Mouse (Mus musculus) lung, embryonic 14.5 days (tissue): Measurements from ENCODE around the gene Mpv17l2. TPM values are rescaled to one million over a fixed set of nuclear protein-coding genes. Genes with fewer than 3 reads are reported as not detected.

ENCODE experiments used
- ATAC-seq: fragments of 200-750 bp; cut with Nextera tagmentation; 2 replicates; pipeline ENCODE4 v1.8.0; 2017; ENCODE audit warnings: mild to moderate bottlenecking, moderate TSS enrichment, moderate library complexity; ENCODE audit not compliant: insufficient read depth
- DNase-seq: peaks from one replicate; pipeline ENCODE4 v3.0.0-alpha.2; 2015
- H3K27ac ChIP-seq: fragments of 300-500 bp; sonication (generic); 2 replicates; pipeline ENCODE4 v1.5.1; 2014; ENCODE audit warnings: low read depth, mild to moderate bottlenecking, moderate library complexity
- H3K27me3 ChIP-seq: fragments of 300-500 bp; sonication (generic); 2 replicates; pipeline ENCODE4 v1.6.1; 2014; ENCODE audit warnings: low read length, control low read depth; ENCODE audit not compliant: insufficient read depth
- H3K36me3 ChIP-seq: fragments of 300-500 bp; sonication (generic); 2 replicates; pipeline ENCODE4 v1.6.1; 2014; ENCODE audit warnings: control low read depth; ENCODE audit not compliant: insufficient read depth
- H3K4me1 ChIP-seq: fragments of 300-500 bp; sonication (generic); 2 replicates; pipeline ENCODE4 v1.6.1; 2014; ENCODE audit warnings: antibody characterized with exemption, control low read depth; ENCODE audit not compliant: insufficient read depth
- H3K4me2 ChIP-seq: fragments of 300-500 bp; sonication (generic); 2 replicates; pipeline ENCODE4 v1.6.1; 2014; ENCODE audit warnings: mild to moderate bottlenecking
- H3K4me3 ChIP-seq: fragments of 300-500 bp; sonication (generic); 2 replicates; pipeline ENCODE4 v1.5.1; 2014; ENCODE audit warnings: low read depth, low read length
- H3K9ac ChIP-seq: fragments of 300-500 bp; sonication (generic); 2 replicates; pipeline ENCODE4 v1.6.1; 2014
- H3K9me3 ChIP-seq: fragments of 300-500 bp; sonication (generic); 2 replicates; pipeline ENCODE4 v1.6.1; 2016; ENCODE audit warnings: low read depth, low read length, control low read depth
- CTCF ChIP-seq: IDR thresholded peaks from 2 replicates; pipeline ENCODE4 v1.5.1; 2016; ENCODE audit warnings: antibody characterized with exemption, low read depth
- WGBS: fragments of 180-500 bp; shearing (Covaris S2); extraction: QIAGEN DNeasy Blood & Tissue Kit; methylation state at CpG from one replicate; pipeline ENCODE4 v1.1.7; 2014; 5-methylcytosine and 5-hydroxymethylcytosine counted together
- polyA plus RNA-seq: library from polyadenylated mRNA; unstranded; fragments of >200 nt; fragmentation: Nextera tagmentation; extraction: Ambion mirVana; gene quantifications from 2 replicates; pipeline ENCODE4 v1.2.1, GENCODE M21; 2014

The Mpv17l2 gene
- polyA plus RNA-seq, 1 experiment from 2014 or later: 27.9 TPM

GRCm38 (mm10) chr8:70776496-70777444, 16.0 kb upstream of the Mpv17l2 start, which contains the start of gene Pik3r2:
Gene Pik3r2, minus strand, starts transcription at chr8:70776713.
- Histone ChIP-seq H3K4me2 (peak within 1 kb of the TSS; percentile 89), H3K9ac (peak within 1 kb of the TSS; percentile 93), H3K4me1 (peaks cover 17% of the 10 kb centered on the region), H3K27me3 (no peaks in the 10 kb centered on the region), H3K4me3 (peak within 1 kb of the TSS; percentile 90), H3K36me3 (peaks cover 68% of the 10 kb centered on the region), H3K9me3 (no peaks in the 10 kb centered on the region), H3K27ac (peak within 1 kb of the TSS; percentile 99)
- DNase-seq: peak; percentile 99
- WGBS: under 1% methylated on average over 91 of the region's 94 CpGs
- TF ChIP-seq CTCF: peak; percentile 58
- peak; percentile 92 for ATAC-seq

GRCm38 (mm10) chr8:70775851-70776495, 15.2 kb upstream of the Mpv17l2 start:
- H3K9ac ChIP-seq: peak overlapping the region; percentile 93
- peak overlapping the region; percentile 89 for H3K4me2 ChIP-seq
- ATAC-seq: peak; percentile 15; the same call in 1 of the 2 replicates
- H3K4me3 ChIP-seq: peak overlapping the region; percentile 90
- H3K4me1 ChIP-seq: peaks cover 17% of the 10 kb centered on the region
- 5% methylated on average over 24 of the region's 34 CpGs for WGBS
- peak overlapping the region; percentile 99; the same call in 1 of the 2 replicates for H3K27ac ChIP-seq
- no peaks in the 10 kb centered on the region for H3K27me3 ChIP-seq
- H3K9me3 ChIP-seq: no peaks in the 10 kb centered on the region
- TF ChIP-seq CTCF: no peak
- peak; percentile 34 for DNase-seq
- peaks cover 67% of the 10 kb centered on the region for H3K36me3 ChIP-seq

GRCm38 (mm10) chr8:70775227-70775626, 14.5 kb upstream of the Mpv17l2 start:
- no peaks in the 10 kb centered on the region for H3K9me3 ChIP-seq
- WGBS: 81% methylated on average over 5 of the region's 5 CpGs
- peaks cover 67% of the 10 kb centered on the region for H3K36me3 ChIP-seq
- H3K27ac ChIP-seq: no peak overlapping the region
- TF ChIP-seq CTCF: no peak
- peak overlapping the region; percentile 89 for H3K4me2 ChIP-seq
- peak overlapping the region; percentile 93 for H3K9ac ChIP-seq
- peak overlapping the region; percentile 90 for H3K4me3 ChIP-seq
- no peak for ATAC-seq
- H3K4me1 ChIP-seq: peaks cover 17% of the 10 kb centered on the region
- no peak for DNase-seq
- H3K27me3 ChIP-seq: no peaks in the 10 kb centered on the region

- ATAC-seq (no peak), DNase-seq (no peak)
- H3K4me1 ChIP-seq: peaks cover 17% of the 10 kb centered on the region
- no peak overlapping the region for H3K9ac ChIP-seq
- peak overlapping the region; percentile 4; the same call in 1 of the 2 replicates for H3K4me2 ChIP-seq
- peak overlapping the region; percentile 72; the same call in 1 of the 2 replicates for H3K27ac ChIP-seq
- 93% methylated on average over 18 of the region's 18 CpGs for WGBS
- H3K36me3 ChIP-seq: peaks cover 67% of the 10 kb centered on the region
- no peaks in the 10 kb centered on the region for H3K9me3 ChIP-seq
- no peaks in the 10 kb centered on the region for H3K27me3 ChIP-seq
- TF ChIP-seq CTCF: no peak
- 0 out of 2 replicates have a peak overlapping the region, but pooled peaks have one; percentile 2 for H3K4me3 ChIP-seq
Observed at GRCm38 (mm10) chr8:70774740-70775139, 14.0 kb upstream of the Mpv17l2 start.

GRCm38 (mm10) chr8:70773833-70774232, 13.1 kb upstream of the Mpv17l2 start:
- Histone ChIP-seq H3K4me3 (no peak overlapping the region), H3K9me3 (no peaks in the 10 kb centered on the region), H3K4me1 (peaks cover 17% of the 10 kb centered on the region), H3K36me3 (peaks cover 67% of the 10 kb centered on the region), H3K27me3 (no peaks in the 10 kb centered on the region), H3K27ac (peak overlapping the region; percentile 72), H3K9ac (peak overlapping the region; percentile 42), H3K4me2 (peak overlapping the region; percentile 37)
- DNase-seq (peak; percentile 88), ATAC-seq (peak; percentile 20)
- 42% methylated on average over 9 of the region's 9 CpGs for WGBS
- no peak for TF ChIP-seq CTCF

GRCm38 (mm10) chr8:70773410-70773809, 12.7 kb upstream of the Mpv17l2 start:
- Histone ChIP-seq H3K27me3 (no peaks in the 10 kb centered on the region), H3K9ac (peak overlapping the region; percentile 42), H3K27ac (peak overlapping the region; percentile 54), H3K4me1 (peaks cover 17% of the 10 kb centered on the region), H3K36me3 (peaks cover 68% of the 10 kb centered on the region), H3K9me3 (no peaks in the 10 kb centered on the region), H3K4me3 (no peak overlapping the region), H3K4me2 (peak overlapping the region; percentile 37)
- no peak for DNase-seq
- TF ChIP-seq CTCF: no peak
- 77% methylated on average over 5 of the region's 5 CpGs for WGBS
- ATAC-seq: no peak
